Mouse (Mus musculus): ENCODE data around the gene Akr1b3. TPM values are rescaled to one million over a fixed set of nuclear protein-coding genes. Genes with fewer than 3 reads are reported as not detected.
A peak's percentile ranks its signal among the peaks of the same experiment; 100 is the strongest.
"Not testable (repeated sequence)": the region's sequence is repeated elsewhere in the genome, so short reads cannot be mapped to it uniquely, and the experiment has no call there.

Gene Akr1b3
- polyA plus RNA-seq, 1 experiment, result 258 TPM

DNA sequence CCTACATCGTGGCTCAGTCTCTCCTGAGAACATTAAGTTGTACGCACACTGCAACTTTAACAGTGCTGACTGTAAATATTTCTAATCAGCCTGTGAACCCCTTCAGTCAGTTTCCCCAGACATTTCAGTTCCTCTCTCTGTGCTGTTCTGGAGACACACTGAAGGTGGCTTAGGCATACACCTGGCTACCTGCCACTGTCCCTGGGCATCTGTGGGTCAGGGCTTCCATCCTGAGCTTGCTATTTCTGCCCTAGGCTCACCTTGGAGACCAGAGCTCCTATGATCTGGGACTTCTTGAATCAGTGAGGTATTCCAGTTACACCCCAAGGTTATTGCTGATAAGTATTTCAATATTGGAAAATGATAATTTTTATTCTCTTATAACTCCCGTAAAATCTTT, 35.1 kb upstream of the Akr1b3 start:
- Histone ChIP-seq H3K27me3 (ENCODE audit: control insufficient read depth, insufficient read depth, low read length) (no peaks in the 10 kb centered on the region), H3K4me1 (ENCODE audit: control insufficient read depth, insufficient read depth, low read length) (no peaks in the 10 kb centered on the region), H3K27ac (ENCODE audit: control insufficient read depth, insufficient read depth, low read depth, low read length) (peak overlapping the region; percentile 24; the same call in 1 of the 2 replicates), H3K4me3 (ENCODE audit: control insufficient read depth, low read depth, low read length) (no peak overlapping the region), H3K36me3 (ENCODE audit: control insufficient read depth, insufficient read depth, low read length) (no peaks in the 10 kb centered on the region)
- TF ChIP-seq POLR2A (IDR thresholded peaks at IDR 0.05; ENCODE audit: control insufficient read depth, low read depth, low read length) (no peak), CTCF (IDR thresholded peaks at IDR 0.05; ENCODE audit: control insufficient read depth, insufficient read depth, insufficient replicate concordance, low read depth, low read length) (no peak)

DNA sequence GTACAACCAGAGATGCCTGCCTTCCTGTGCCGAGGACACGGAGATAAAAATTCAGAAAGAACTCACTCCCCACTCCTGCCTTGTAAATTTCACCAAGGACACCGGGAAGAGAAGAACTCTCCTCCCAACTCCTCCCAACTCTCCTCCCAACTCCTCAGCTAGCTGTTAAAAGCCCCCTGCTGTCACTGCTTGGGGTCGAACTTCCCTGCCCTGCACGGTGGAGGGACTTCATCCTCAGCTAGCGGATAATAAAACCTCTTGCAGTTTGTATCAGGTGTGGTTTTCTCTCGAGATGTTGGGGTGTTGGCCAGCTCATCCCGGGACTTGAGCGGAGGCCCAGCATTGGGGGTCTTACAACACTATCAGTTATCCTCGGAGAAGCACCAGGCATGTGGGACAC, 34.2 kb upstream of the Akr1b3 start:
- H3K36me3 ChIP-seq (ENCODE audit: control insufficient read depth, insufficient read depth, low read length); H3K4me3 ChIP-seq (ENCODE audit: control insufficient read depth, low read depth, low read length); H3K4me1 ChIP-seq (ENCODE audit: control insufficient read depth, insufficient read depth, low read length); H3K27me3 ChIP-seq (ENCODE audit: control insufficient read depth, insufficient read depth, low read length): not testable (repeated sequence)
- peak overlapping the region; percentile 62 for H3K27ac ChIP-seq (ENCODE audit: control insufficient read depth, insufficient read depth, low read depth, low read length)

DNA sequence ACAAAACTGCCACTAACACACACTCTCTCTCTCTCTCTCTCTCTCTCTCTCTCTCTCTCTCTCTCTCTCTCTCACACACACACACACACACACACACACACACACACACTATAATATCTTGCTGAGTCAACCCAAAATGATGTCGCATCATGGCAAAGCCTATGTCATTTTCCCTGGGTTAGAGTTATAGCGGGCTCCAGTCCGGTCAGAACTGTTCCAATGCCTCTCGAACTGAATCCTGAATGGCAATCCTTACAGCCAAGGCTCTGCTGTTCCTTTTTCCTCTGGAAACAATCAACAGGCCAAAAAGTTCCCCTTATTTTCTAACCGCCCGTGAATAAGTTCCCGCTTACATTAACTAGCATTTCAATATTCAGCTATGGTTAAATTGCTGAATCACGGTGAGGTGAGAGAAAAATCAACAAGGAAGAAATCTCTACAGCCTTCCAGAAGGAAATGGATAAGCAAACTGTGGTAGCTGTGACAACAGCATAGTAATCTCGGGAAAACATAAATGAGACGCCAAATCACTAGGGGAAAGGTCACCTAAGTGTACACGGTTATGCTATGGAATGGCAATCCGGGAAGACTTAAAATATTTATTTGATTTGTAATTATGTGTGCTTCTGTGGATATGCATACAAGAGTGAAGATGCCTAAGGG, 32.9 kb upstream of the Akr1b3 start:
- TF ChIP-seq POLR2A (IDR thresholded peaks at IDR 0.05; ENCODE audit: control insufficient read depth, low read depth, low read length) (no peak), CTCF (IDR thresholded peaks at IDR 0.05; ENCODE audit: control insufficient read depth, insufficient read depth, insufficient replicate concordance, low read depth, low read length) (no peak)
- H3K27ac ChIP-seq (ENCODE audit: control insufficient read depth, insufficient read depth, low read depth, low read length), result no peak overlapping the region
- H3K36me3 ChIP-seq (ENCODE audit: control insufficient read depth, insufficient read depth, low read length), result no peaks in the 10 kb centered on the region
- H3K27me3 ChIP-seq (ENCODE audit: control insufficient read depth, insufficient read depth, low read length), result no peaks in the 10 kb centered on the region
- H3K4me3 ChIP-seq (ENCODE audit: control insufficient read depth, low read depth, low read length), result no peak overlapping the region
- peaks cover 10% of the 10 kb centered on the region for H3K4me1 ChIP-seq (ENCODE audit: control insufficient read depth, insufficient read depth, low read length)

DNA sequence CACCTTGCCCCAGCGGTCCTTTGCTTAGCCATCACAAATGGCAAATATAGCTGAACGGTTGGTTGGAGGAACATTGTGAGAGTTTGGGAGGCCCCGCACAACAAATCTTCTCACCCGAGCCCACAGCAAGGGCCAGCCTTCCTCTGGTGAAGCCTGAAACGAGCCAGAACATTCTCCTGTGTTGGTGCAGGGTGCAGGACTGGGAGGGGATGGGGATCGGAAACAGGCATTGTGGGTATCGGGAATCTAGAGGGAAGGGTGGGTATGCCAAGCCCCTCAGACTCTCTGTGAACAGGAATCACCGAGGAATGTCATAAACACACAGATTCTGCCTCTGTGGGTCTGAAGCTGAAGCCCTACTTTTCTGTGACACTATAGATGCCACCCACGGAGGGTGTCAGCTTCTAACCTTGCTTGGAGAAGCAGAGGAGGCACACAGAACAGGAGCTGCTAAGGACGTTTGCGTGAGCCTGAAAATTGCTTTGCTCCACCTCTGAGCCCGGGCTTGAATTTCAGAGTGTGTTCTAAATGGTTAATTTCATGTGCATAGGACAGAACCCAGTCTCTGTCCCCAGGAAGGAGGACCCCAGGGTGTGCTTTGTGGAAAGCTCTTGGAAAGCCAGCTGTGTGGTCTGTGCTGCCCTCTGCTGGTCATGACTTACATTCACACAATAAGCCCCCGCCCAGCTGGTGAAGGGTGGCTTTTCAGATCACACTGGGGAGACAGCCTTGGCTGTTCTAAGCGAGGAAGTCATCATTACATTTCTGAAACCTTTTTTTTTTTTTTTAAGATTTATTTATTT, 29.0 kb upstream of the Akr1b3 start:
- Histone ChIP-seq H3K36me3 (ENCODE audit: control insufficient read depth, insufficient read depth, low read length) (no peaks in the 10 kb centered on the region), H3K4me3 (ENCODE audit: control insufficient read depth, low read depth, low read length) (peak overlapping the region; percentile 30), H3K4me1 (ENCODE audit: control insufficient read depth, insufficient read depth, low read length) (peaks cover 18% of the 10 kb centered on the region), H3K27ac (ENCODE audit: control insufficient read depth, insufficient read depth, low read depth, low read length) (0 out of 2 replicates have a peak overlapping the region, but pooled peaks have one; percentile 14), H3K27me3 (ENCODE audit: control insufficient read depth, insufficient read depth, low read length) (no peaks in the 10 kb centered on the region)
- TF ChIP-seq CTCF (IDR thresholded peaks at IDR 0.05; ENCODE audit: control insufficient read depth, insufficient read depth, insufficient replicate concordance, low read depth, low read length) (peak; percentile 87), POLR2A (IDR thresholded peaks at IDR 0.05; ENCODE audit: control insufficient read depth, low read depth, low read length) (no peak)

DNA sequence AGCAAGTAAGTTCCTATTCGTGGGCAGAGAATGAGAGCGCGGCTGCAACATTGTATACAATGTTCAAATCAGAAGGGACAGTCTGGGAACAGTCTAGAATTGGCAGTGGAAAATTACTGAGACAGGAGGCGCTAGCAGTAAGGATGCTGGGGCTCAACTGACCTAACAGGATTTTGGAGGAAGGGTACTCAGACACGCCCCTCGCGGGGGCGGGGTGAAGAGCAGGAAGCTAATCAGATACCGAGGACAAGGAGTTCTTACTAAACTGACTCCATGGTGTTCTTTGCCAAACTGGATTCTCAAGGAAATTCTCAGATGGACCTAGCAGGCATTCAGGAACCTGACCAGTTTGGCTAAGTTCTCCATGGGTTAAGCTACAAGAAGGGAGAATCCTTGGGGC, 27.7 kb upstream of the Akr1b3 start:
- H3K4me3 ChIP-seq (ENCODE audit: control insufficient read depth, low read depth, low read length), result peak overlapping the region; percentile 65
- TF ChIP-seq POLR2A (IDR thresholded peaks at IDR 0.05; ENCODE audit: control insufficient read depth, low read depth, low read length), result no peak
- no peak for TF ChIP-seq CTCF (IDR thresholded peaks at IDR 0.05; ENCODE audit: control insufficient read depth, insufficient read depth, insufficient replicate concordance, low read depth, low read length)
- peak overlapping the region; percentile 51 for H3K27ac ChIP-seq (ENCODE audit: control insufficient read depth, insufficient read depth, low read depth, low read length)
- peaks cover 18% of the 10 kb centered on the region for H3K4me1 ChIP-seq (ENCODE audit: control insufficient read depth, insufficient read depth, low read length)
- no peaks in the 10 kb centered on the region for H3K27me3 ChIP-seq (ENCODE audit: control insufficient read depth, insufficient read depth, low read length)
- no peaks in the 10 kb centered on the region for H3K36me3 ChIP-seq (ENCODE audit: control insufficient read depth, insufficient read depth, low read length)

DNA sequence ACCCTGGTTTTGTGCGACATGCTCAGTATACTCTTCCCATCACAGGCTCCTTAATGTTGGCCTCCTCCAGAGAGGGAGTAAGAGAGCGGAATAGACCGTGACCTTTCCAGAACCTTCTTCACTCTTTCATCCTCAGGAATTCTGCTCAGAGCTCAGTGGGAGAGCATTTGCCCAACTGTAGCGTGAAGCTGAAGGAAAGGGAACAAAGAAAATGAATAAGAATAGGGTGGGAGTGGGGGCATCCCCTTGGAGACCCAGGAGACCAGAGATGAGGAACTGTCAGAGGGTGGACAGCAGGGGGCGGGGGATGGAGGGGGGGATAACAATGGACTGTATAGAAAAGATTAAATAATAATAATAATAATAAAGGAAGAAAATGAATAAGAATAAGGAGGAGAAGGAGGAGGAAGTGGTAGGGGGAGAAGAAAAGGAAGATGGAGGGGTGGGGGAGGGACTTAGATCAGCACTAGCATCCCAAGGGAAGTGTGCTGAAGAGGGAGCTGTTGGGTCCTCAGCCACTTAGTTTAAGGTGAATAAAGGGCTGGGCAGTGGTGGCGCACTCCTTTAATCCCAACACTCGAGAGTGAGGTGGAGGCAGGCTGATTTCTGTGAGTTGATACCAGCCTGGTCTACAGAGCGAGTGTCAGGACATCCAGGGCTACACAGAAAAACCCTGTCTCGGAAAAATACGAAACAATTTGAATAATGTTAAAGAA, 27.0 kb upstream of the Akr1b3 start:
- H3K36me3 ChIP-seq (ENCODE audit: control insufficient read depth, insufficient read depth, low read length), result no peaks in the 10 kb centered on the region
- TF ChIP-seq CTCF (IDR thresholded peaks at IDR 0.05; ENCODE audit: control insufficient read depth, insufficient read depth, insufficient replicate concordance, low read depth, low read length), result no peak
- TF ChIP-seq POLR2A (IDR thresholded peaks at IDR 0.05; ENCODE audit: control insufficient read depth, low read depth, low read length), result no peak
- H3K4me3 ChIP-seq (ENCODE audit: control insufficient read depth, low read depth, low read length), result peak overlapping the region; percentile 40
- no peaks in the 10 kb centered on the region for H3K27me3 ChIP-seq (ENCODE audit: control insufficient read depth, insufficient read depth, low read length)
- H3K4me1 ChIP-seq (ENCODE audit: control insufficient read depth, insufficient read depth, low read length), result peaks cover 18% of the 10 kb centered on the region
- peak overlapping the region; percentile 34; the same call in 1 of the 2 replicates for H3K27ac ChIP-seq (ENCODE audit: control insufficient read depth, insufficient read depth, low read depth, low read length)

DNA sequence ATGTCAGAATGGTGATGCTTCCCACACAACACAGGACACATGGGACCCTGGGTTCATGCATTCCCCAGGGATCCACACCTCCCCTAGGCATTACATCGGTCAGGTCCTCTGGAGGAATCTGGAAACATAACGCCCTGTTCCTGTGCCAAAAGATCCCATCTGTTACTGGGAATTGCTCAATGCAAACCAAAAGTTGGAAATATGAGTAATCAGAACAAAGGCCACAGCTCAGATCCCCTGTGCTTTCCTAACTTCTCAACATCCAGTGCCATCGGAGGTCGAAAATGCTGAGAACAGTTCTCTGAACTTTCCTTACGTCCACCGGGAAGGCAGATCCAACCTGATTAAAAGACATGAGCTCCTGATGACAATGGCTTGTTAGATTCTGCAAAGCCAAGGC, 26.1 kb upstream of the Akr1b3 start:
- H3K4me3 ChIP-seq (ENCODE audit: control insufficient read depth, low read depth, low read length), result no peak overlapping the region
- TF ChIP-seq POLR2A (IDR thresholded peaks at IDR 0.05; ENCODE audit: control insufficient read depth, low read depth, low read length), result no peak
- TF ChIP-seq CTCF (IDR thresholded peaks at IDR 0.05; ENCODE audit: control insufficient read depth, insufficient read depth, insufficient replicate concordance, low read depth, low read length), result no peak
- H3K4me1 ChIP-seq (ENCODE audit: control insufficient read depth, insufficient read depth, low read length), result peaks cover 18% of the 10 kb centered on the region
- H3K36me3 ChIP-seq (ENCODE audit: control insufficient read depth, insufficient read depth, low read length), result no peaks in the 10 kb centered on the region
- H3K27ac ChIP-seq (ENCODE audit: control insufficient read depth, insufficient read depth, low read depth, low read length), result no peak overlapping the region
- H3K27me3 ChIP-seq (ENCODE audit: control insufficient read depth, insufficient read depth, low read length), result no peaks in the 10 kb centered on the region
